Mouse (Mus musculus) brain, embryonic 14.5 days (tissue): ENCODE data around the gene Fignl1. TPM values are rescaled to one million over a fixed set of nuclear protein-coding genes. Genes with fewer than 3 reads are reported as not detected.

Experiments used
- DNase-seq: peaks from one replicate; pipeline ENCODE4 v3.0.0-alpha.2; 2011; ENCODE audit warnings: low read depth
- CTCF ChIP-seq: fragments of 200-500 bp; IDR thresholded peaks from 2 replicates; pipeline ENCODE4 v1.5.1; 2012; ENCODE audit warnings: inconsistent platforms, mild to moderate bottlenecking, moderate library complexity, borderline replicate concordance; ENCODE audit not compliant: insufficient read depth, insufficient read length; ENCODE audit errors: extremely low read depth
- POLR2A ChIP-seq: fragments of 200-500 bp; IDR thresholded peaks from 2 replicates; pipeline ENCODE4 v1.6.1; 2012; ENCODE audit warnings: mild to moderate bottlenecking, inconsistent platforms, borderline replicate concordance; ENCODE audit not compliant: poor library complexity, insufficient read depth, insufficient read length, severe bottlenecking; ENCODE audit errors: extremely low read depth
- polyA plus RNA-seq: library from polyadenylated mRNA; depleted of rRNA; stranded (reverse); fragments of >200 nt; gene quantifications from 2 replicates; pipeline ENCODE4 v1.2.3, GENCODE M21; 2012

The Fignl1 gene
- polyA plus RNA-seq, 1 experiment: 8.7 TPM

DNA sequence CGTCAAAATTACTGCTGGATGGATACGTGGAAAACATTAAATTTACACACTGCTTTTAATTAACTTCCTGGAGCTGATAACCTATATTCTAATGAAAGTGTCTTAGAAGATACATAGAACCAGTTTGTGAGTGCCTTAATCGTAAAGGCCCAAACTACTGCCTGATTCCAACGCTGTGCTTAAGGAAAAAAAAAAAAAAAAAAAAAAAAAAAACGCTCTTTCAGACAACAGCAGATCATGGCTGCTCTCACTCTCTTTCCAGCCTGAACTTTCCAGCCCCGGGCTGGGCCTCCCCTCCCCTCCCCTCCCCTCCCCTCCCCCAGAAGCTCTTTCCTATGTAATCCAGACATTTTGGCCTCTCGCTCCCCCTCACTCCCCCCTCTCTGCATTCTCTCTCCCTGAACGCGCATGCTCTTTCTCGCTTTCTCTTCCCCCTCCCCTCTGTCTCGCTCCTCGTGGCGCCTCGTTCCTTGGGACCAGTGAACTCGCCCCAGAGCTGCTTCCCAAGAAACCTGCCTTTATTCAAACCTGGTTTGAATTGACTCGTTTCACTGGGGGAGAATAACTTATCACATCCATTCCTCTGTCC, 12.7 kb upstream of the Fignl1 start:
- peak; percentile 97 for DNase-seq
- no peak for TF ChIP-seq CTCF
- peak; percentile 14; the same call in 1 of the 2 replicates for TF ChIP-seq POLR2A

DNA sequence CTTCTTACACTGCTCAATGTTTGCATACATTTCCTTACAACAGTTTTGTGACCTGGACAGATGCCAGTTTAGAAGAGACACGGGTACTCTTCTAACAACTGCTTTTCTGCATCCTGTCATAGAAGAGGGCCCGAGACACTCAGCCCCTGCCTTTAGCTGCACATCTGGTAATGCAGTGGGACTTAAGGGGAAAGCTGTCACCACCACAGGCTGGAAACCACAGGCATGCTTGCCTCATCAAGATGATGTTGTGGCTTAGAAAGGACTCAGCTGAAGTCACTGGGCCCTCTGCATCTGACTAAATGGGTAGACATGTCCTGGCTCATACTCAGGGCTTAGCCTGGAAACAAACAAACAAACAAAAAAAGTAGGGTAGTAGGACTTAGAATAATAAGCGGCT, 12.0 kb upstream of the Fignl1 start:
- DNase-seq: no peak
- TF ChIP-seq POLR2A: no peak
- TF ChIP-seq CTCF: no peak

GRCm38 (mm10) chr11:11820251-11820650, 11.5 kb upstream of the Fignl1 start:
- DNase-seq: peak; percentile 96
- TF ChIP-seq CTCF (peak; percentile 80; the same call in 1 of the 2 replicates), POLR2A (no peak)

DNA sequence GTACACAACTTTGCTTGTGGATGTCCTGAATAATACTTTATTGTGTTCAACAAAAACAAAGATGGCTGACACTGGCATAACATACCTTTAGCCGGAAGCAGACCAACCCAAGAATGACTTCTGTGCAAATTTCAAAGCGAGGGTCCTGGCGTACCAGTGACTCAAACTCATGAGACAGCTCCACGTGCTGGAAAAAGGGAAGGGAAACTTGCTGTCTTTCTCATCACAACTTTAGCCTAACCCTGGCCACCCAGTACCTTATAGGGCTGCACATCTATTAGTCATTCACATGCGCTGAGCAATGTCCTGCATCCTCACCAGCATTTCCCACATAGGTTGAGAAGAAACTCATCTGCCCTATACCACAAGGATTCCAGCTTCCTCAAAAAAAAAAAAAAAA, 10.4 kb upstream of the Fignl1 start:
- no peak for DNase-seq
- no peak for TF ChIP-seq POLR2A
- no peak for TF ChIP-seq CTCF

GRCm38 (mm10) chr11:11818797-11819196, 10.0 kb upstream of the Fignl1 start:
- DNase-seq: no peak
- no peak for TF ChIP-seq POLR2A
- no peak for TF ChIP-seq CTCF

DNA sequence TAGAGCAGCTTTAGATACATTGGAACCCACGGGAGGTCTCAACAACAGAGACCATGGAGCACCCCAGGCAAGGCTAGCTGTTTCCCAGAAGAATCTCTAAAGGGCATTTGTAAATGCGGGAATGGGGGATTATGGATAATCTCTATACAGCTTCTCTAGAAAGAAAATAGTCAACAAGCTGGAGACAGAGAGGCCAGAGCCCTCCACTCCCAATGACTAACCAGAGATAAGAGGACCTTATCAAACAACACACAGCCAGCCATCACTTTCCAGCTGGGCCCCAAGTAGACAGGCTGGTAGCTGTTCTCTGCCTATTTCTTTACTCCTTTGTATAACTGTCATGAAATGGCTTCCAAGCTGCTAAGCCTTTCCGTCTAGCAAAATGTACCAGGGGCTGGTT, 7.0 kb upstream of the Fignl1 start:
- TF ChIP-seq CTCF (no peak), POLR2A (no peak)
- DNase-seq: no peak

GRCm38 (mm10) chr11:11811906-11812480, 3.2 kb upstream of the Fignl1 start:
- DNase-seq: peak; percentile 93
- peak; percentile 95 for TF ChIP-seq CTCF
- no peak for TF ChIP-seq POLR2A

DNA sequence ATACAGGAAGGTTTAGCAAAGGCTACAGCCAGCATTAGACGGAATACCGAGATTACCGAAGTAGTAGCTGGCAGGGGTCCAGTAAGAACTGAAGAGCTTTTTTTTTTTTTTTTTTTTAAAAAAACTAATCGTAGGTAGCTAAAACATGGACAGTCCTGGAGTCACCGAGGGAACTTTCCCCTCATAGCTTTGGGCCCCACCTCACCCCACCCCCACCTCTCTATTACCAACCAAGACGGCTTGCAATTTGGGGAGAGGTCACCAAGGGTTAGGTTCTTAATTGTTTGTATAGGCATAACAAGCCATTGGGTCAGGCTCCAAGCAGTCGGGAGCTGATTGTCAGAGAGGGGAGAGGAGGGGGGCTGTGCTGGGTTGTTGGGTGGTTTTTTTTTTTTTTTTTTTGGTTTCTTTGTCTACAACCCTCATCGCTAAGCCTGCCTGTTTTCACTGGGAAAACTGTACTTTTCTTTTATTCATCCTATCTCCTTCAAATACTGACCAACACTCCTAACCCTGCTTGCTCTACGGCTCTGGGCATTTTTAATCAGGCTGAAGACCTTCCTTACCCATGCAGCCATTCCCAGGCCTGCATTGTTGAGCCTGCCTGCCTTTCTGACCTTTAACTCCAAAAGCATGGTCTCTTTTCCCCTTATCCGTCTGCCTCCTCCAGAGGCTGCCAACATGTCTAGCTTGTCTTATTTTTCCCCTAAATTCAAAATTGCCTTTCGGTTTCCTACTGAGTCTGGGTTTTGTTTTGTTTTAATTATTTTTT, 828 bp upstream of the Fignl1 start:
- no peak for TF ChIP-seq CTCF
- no peak for TF ChIP-seq POLR2A
- DNase-seq: peak; percentile 78

GRCm38 (mm10) chr11:11808035-11808819, 535 bp downstream of the Fignl1 start:
- TF ChIP-seq CTCF (no peak), POLR2A (no peak)
- no peak for DNase-seq

DNA sequence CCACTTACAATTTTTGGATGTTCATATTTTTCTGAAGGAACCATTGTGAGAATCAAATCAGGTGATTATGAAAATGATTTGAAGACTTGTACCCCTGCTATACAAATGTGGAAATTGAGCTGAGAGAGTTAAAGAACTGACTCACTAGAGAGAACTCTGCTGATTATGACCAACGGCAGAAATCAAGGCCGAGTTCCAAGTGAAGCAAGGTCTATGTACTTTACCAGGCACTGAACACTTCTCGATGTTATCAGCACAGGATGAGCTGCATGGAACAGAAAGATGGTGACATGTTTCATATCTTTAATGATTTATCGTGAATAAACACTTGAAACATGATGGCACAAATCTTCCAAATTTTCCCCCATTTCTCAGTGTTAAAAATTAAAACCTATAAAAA, 2.8 kb downstream of the Fignl1 start:
- no peak for TF ChIP-seq CTCF
- TF ChIP-seq POLR2A: no peak
- no peak for DNase-seq

DNA sequence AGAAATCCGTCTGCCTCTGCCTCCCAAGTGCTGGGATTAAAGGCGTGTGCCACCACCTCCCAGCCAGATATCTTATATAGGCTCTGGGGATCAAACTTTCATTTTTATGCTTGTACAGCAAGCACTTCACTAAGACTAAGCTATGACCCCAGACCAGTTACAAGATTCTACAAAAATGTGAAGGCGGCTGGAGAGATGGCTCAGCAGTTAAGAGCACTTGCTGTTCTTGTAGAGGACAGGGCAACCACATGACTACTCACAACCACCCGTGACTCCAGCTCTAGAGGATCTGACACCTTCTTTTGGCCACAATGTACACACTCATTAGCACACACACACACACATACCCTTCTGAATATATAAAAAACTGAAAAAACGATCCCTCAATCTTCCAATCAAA, 4.3 kb downstream of the Fignl1 start:
- DNase-seq: no peak
- TF ChIP-seq POLR2A (no peak), CTCF (no peak)
